Mouse (Mus musculus): ENCODE data around the gene Defb15.
"Not testable (repeated sequence)": the region's sequence is repeated elsewhere in the genome, so short reads cannot be mapped to it uniquely, and the experiment has no call there.

The Defb15 gene

GRCm38 (mm10) chr8:21932610-21933009 is at the start of gene Defb15:
TSS of gene Defb15 (minus strand) at chr8:21932710.
- no peak for DNase-seq

- DNase-seq: no peak
Observed at GRCm38 (mm10) chr8:21981664-21982337, 49.3 kb upstream of the Defb15 start.

GRCm38 (mm10) chr8:21978193-21978592 is 45.7 kb upstream of the Defb15 start:
- DNase-seq: no peak

DNA sequence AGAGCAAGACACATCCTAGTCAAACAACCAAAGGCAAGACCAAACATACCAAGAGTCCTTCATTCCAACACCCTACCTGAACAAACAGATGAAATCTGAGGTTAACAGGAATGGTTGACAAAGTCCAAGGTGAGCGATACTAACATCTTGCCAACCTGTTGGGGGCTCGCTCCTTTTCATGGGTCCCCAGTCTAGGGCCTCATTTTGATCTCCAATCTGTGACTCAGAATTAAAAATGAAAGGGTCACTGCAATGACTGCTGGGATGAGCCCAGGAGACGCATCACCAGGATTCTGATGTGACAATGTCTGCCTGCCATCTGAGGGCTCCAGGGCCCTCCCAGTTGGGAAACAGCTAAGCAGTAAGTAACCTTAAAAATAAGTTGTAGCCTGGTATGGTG is 37.0 kb upstream of the Defb15 start, which contains the start of gene Ccdc70:
Ccdc70 (plus strand) TSS at position 301 of the 400 bp plus-strand sequence.
- no peak for DNase-seq

DNA sequence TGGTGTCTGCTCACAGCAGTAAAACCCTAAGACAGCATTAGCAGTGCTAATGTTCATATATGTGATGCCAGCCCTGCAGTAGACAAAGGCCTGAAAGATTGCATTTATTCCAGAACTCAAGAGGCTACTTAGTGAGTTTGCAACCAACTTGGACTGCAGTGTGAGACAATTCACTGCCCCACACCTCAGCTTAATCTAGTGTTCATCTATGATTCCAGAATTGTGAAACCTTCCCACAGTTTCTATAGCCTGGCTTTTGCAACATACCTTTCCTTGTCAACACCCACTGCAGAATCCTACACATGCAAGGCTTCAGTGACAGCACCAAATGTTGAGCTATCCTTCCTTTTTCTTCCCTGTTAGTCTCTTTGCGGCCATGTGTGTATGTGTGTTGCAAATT is 34.1 kb upstream of the Defb15 start:
- DNase-seq: no peak

DNA sequence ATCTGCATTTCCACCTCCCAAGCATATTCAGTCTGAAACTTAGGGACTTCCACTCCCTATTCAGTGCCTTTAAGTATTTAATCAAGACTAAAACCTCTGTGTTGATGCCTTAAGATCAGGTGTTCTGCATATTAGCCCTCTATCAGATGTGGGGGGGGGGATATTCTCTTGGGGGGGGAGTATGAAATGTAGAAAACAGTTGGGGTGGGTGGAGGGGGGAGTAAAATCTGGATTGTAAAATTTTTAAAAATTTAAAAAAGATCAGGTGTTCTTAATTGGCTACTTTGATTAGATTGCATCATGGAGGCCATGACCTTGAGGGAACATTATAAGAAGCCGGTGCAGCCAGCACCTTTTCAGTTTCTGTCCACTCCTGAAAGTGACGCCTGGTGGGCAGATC is 25.9 kb upstream of the Defb15 start, which contains the start of gene Fam90a1a:
Fam90a1a (plus strand) TSS at position 301 of the 400 bp plus-strand sequence.
- DNase-seq: no peak

- DNase-seq: no peak
Observed at GRCm38 (mm10) chr8:21956336-21956735, 23.8 kb upstream of the Defb15 start.

GRCm38 (mm10) chr8:21955321-21955720 is 22.8 kb upstream of the Defb15 start:
- DNase-seq: peak; percentile 52

DNA sequence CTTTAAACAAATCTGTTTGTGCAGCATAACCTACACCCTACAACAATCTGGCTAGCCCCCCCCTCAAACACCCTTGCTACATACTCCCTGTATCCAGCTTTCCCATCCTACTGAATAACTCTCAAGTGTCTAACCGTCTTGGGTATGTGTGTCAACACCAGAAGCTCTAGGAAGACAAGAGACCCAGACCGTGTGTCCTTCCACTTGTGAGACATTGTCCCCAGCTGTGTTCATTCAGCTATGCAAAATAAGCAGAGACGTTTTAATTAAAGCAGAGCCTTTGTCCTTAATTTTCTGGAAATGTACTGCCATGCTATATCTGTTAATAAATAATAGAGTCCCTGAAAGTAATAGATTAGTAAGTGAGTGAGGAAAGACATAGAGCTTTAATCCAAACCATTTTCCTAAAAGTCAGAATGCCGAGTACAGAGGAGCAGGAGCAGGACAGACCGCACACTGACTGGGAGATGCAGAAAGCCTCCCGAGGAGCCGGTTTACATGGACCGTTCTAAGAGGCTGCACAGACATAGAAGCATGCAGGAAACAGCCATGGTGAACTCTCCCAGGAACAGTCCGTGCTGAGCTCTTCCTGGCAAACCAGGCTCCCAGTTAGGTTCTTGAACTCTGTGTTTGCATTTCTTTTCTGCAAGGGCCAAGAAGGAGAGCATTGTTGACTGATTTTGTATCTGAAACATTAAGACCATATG is 15.0 kb upstream of the Defb15 start:
- no peak for DNase-seq

- DNase-seq: no peak
Observed at GRCm38 (mm10) chr8:21946462-21946861, 14.0 kb upstream of the Defb15 start, which contains the start of gene Defb13. TSS of gene Defb13 (plus strand) at chr8:21946762.

DNA sequence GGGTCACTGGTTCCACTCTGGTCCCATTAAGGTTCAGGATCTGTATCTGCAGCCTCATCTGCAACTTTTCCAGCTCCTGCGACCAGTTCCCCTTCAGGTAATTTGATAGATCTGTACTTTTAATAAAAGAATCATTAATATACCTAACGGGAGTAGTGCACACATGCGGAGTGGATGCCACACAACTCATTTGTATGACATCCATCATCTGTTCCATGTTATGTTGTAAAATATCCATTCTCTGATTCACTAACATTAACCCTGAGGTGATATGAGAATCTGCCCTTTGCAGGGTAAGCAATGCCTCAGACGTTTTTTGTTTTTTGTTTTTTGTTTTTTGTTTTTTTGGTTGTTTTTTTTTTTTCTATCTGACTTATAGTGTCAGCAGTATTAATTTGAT is 5.5 kb upstream of the Defb15 start, which contains the start of gene Defb35:
Defb35 (plus strand) TSS at position 301 of the 400 bp plus-strand sequence.
- not testable (repeated sequence) for DNase-seq

DNA sequence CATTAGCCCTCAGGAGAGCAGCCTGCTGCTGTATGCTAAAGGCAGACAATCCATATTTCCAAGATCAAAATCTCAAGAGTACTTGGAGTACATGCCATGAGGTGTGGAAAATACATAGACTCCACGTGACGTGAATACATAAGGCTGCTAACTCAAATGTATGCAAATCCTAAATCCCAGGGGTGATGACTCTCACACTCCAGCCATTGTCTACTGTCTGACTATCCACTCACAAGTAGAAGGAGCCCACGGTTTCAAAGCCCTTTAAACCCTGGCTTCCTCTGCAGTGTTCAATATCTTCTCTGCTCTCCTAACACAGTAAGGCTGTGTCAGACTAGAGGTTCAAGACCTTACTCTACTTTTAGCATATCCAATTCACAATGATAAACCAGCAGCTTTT is 1.8 kb downstream of the Defb15 start:
- not testable (repeated sequence) for DNase-seq

GRCm38 (mm10) chr8:21915625-21916024 is 16.9 kb downstream of the Defb15 start:
- DNase-seq: no peak

- DNase-seq: no peak
Observed at GRCm38 (mm10) chr8:21912554-21912953, 20.0 kb downstream of the Defb15 start.

- DNase-seq: no peak
Observed at GRCm38 (mm10) chr8:21911931-21912330, 20.6 kb downstream of the Defb15 start.

GRCm38 (mm10) chr8:21906290-21906689 is 26.2 kb downstream of the Defb15 start, which contains the start of gene Defb11:
TSS of gene Defb11 (minus strand) at chr8:21906412.
- not testable (repeated sequence) for DNase-seq

- not testable (repeated sequence) for DNase-seq
Observed at GRCm38 (mm10) chr8:21885321-21885720, 47.2 kb downstream of the Defb15 start, which contains the start of gene Defb9. TSS of gene Defb9 (minus strand) at chr8:21885421.

Measured in thymus, postnatal 4 days (tissue).